Mouse (Mus musculus) intestine, postnatal 0 days (tissue): ENCODE data around the gene Pde10a. TPM values are rescaled to one million over a fixed set of nuclear protein-coding genes. Genes with fewer than 3 reads are reported as not detected.

ENCODE experiments used
- ATAC-seq: fragments of 200-750 bp; cut with Nextera tagmentation; 2 replicates; pipeline ENCODE4 v1.8.0; 2017; ENCODE audit warnings: mild to moderate bottlenecking, moderate TSS enrichment, moderate library complexity
- H3K27ac ChIP-seq: fragments of 300-500 bp; sonication (generic); 2 replicates; pipeline ENCODE4 v1.5.1; 2014; ENCODE audit warnings: mild to moderate bottlenecking, low read depth, low read length, moderate library complexity
- H3K27me3 ChIP-seq: fragments of 300-500 bp; sonication (generic); replicated peaks from 2 replicates; pipeline ENCODE4 v1.6.1; 2014; ENCODE audit warnings: low read length, mixed read lengths; ENCODE audit not compliant: control insufficient read depth, insufficient read depth
- H3K36me3 ChIP-seq: fragments of 300-500 bp; sonication (generic); 2 replicates; pipeline ENCODE4 v1.6.1; 2014; ENCODE audit warnings: mild to moderate bottlenecking, moderate library complexity; ENCODE audit not compliant: control insufficient read depth, insufficient read depth
- H3K4me1 ChIP-seq: fragments of 300-500 bp; sonication (generic); replicated peaks from 2 replicates; pipeline ENCODE4 v1.6.1; 2014; ENCODE audit warnings: antibody characterized with exemption, low read length, mixed read lengths; ENCODE audit not compliant: control insufficient read depth, insufficient read depth
- H3K4me2 ChIP-seq: fragments of 300-500 bp; sonication (generic); replicated peaks from 2 replicates; pipeline ENCODE4 v1.6.1; 2014; ENCODE audit warnings: low read depth, mild to moderate bottlenecking, moderate library complexity
- H3K4me3 ChIP-seq: fragments of 300-500 bp; sonication (generic); 2 replicates; pipeline ENCODE4 v1.5.1; 2014; ENCODE audit warnings: low read depth, low read length
- H3K9ac ChIP-seq: fragments of 300-500 bp; sonication (generic); 2 replicates; pipeline ENCODE4 v1.6.1; 2014; ENCODE audit warnings: mild to moderate bottlenecking, low read depth, low read length
- H3K9me3 ChIP-seq: fragments of 300-500 bp; sonication (generic); 2 replicates; pipeline ENCODE4 v1.6.1; 2016; ENCODE audit warnings: mixed run types; ENCODE audit not compliant: control insufficient read depth
- CTCF ChIP-seq: sonication (generic); IDR thresholded peaks from 2 replicates; pipeline ENCODE4 v1.5.1; 2016; ENCODE audit warnings: low read depth, mild to moderate bottlenecking, control low read depth, antibody characterized with exemption, moderate library complexity
- WGBS: fragments of 180-500 bp; shearing (Covaris S2); extraction: QIAGEN DNeasy Blood & Tissue Kit; methylation state at CpG from one replicate; pipeline ENCODE4 v1.1.7; 2014; 5-methylcytosine and 5-hydroxymethylcytosine counted together
- polyA plus RNA-seq: library from polyadenylated mRNA; unstranded; fragments of >200 nt; fragmentation: Nextera tagmentation; extraction: Ambion mirVana; gene quantifications from 2 replicates; pipeline ENCODE4 v1.2.1, GENCODE M21; 2015

Pde10a gene
- polyA plus RNA-seq, 1 experiment from 2014 or later: 0.47 TPM

DNA sequence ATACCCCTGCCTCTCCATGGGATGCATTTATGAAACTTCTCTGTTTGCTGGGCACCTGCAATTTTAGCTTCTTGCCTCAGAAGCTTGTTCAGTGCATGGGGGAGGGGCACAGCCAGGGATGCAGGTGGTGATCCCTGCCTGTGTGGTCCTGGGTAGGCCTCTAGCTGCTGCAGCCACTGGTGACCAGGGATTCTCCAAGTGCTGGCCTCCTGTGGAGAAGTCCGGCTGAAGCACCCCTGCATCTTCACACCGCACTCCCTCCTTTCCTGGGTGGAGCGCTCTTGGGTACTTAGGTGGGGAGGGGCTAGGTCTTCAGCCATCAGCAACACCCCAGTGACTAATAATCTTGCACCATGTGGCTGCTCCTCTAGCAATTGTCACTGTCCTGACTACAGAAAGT lies 1.2 kb upstream of the Pde10a start:
- no peak overlapping the region for H3K9ac ChIP-seq
- no peak for ATAC-seq
- peaks cover 31% of the 10 kb centered on the region for H3K27me3 ChIP-seq

DNA sequence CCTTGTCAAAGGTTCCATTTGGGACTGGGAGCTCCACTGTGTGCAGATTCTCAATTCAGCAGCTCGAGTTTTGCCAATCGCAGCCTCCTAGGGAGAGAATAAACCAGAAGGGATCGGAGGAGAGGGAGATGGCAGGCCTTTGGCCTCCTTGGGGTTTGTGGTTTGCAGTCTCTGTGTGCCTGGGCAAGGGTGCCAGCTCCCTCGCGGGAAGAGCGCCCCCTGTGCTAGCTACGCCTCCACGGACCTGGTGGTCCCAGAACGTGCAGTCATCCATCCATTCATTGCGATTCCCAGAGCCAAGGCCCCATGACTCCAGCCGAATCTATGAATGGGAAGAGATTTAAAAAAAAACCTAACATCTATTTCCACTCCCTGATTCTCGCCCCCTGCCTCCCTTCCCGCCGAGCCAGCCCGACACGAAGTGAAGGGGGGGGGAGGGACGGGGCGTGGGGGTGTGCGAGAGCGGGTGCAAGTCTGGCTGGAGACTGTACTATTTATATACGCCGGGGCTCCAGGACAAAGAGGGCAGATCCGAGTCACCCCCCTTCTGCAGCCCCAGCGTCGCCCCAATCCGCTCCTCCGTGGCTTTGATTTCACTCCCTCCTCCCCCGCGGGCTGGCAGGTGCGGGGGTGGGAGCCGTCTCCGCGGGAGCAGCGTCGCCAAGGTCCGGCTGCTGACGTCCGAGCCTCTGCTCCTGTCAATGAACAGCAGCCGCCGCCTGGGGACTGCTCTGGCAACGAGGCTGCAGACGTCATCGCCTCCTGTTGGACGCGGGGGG lies 596 bp upstream of the Pde10a start:
- peak overlapping the region; percentile 72 for H3K4me2 ChIP-seq
- TF ChIP-seq CTCF: peak; percentile 46

More for the DNA sequence above, 1.2 kb upstream of the Pde10a start:
- TF ChIP-seq CTCF: no peak
- Histone ChIP-seq H3K4me2 (peak overlapping the region; percentile 72; the same call in 1 of the 2 replicates), H3K4me3 (no peak overlapping the region), H3K27ac (no peak overlapping the region), H3K9me3 (no peaks in the 10 kb centered on the region), H3K36me3 (no peaks in the 10 kb centered on the region), H3K4me1 (no peaks in the 10 kb centered on the region)
- WGBS: 26% methylated on average over 3 of the region's 3 CpGs

DNA sequence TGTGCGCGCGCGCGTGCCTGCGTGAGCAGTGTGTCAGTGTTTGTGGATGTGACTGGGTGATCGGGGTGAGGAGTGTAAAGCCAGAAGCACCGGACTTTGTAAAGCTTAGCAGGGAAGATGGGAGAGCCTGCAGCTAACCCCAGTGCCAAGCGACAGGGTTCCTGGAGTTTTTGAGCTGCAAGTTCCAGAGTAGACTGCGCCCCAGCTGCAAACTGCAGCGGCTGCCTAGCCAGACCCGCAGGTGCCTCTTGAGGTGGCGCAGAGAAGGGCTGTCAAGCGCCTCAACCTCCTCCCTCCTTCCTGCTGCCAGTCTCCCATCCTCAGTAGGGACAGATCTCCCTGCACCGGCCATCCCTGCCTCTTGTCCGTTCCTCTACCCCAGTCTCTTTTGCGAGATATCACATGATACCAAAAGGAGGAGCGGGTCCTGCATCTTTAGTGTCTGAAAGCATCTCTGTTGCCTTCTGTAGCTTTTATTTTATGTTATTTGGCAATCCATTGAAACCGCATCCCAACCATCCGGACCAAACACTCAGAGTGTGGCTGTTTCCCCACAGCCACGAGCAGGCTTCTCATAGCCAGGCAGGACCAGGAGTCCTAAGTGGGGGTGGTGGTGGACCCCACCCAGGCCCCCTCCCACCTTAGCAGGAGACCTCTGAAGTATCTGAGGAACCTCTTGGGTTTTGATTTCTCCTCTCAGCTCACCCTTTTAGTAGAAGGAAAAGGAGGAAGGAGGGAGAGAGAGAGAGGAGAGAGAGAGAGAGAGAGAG lies 984 bp downstream of the Pde10a start:
- Histone ChIP-seq H3K4me3 (peak overlapping the region; percentile 37; the same call in 1 of the 2 replicates), H3K27me3 (peaks cover 31% of the 10 kb centered on the region), H3K36me3 (no peaks in the 10 kb centered on the region), H3K4me2 (peak overlapping the region; percentile 72), H3K4me1 (no peaks in the 10 kb centered on the region), H3K9me3 (no peaks in the 10 kb centered on the region), H3K9ac (no peak overlapping the region), H3K27ac (no peak overlapping the region)
- 7% methylated on average over 21 of the region's 21 CpGs for WGBS
- no peak for TF ChIP-seq CTCF
- no peak for ATAC-seq

More for the DNA sequence above, 596 bp upstream of the Pde10a start:
- peak overlapping the region; percentile 37 for H3K4me3 ChIP-seq
- no peak overlapping the region for H3K9ac ChIP-seq
- H3K27ac ChIP-seq: no peak overlapping the region
- ATAC-seq: peak; percentile 43; the same call in 1 of the 2 replicates
- peaks cover 31% of the 10 kb centered on the region for H3K27me3 ChIP-seq
- H3K36me3 ChIP-seq: no peaks in the 10 kb centered on the region
- no peaks in the 10 kb centered on the region for H3K4me1 ChIP-seq
- WGBS: 2% methylated on average over 43 of the region's 45 CpGs
- H3K9me3 ChIP-seq: no peaks in the 10 kb centered on the region

DNA sequence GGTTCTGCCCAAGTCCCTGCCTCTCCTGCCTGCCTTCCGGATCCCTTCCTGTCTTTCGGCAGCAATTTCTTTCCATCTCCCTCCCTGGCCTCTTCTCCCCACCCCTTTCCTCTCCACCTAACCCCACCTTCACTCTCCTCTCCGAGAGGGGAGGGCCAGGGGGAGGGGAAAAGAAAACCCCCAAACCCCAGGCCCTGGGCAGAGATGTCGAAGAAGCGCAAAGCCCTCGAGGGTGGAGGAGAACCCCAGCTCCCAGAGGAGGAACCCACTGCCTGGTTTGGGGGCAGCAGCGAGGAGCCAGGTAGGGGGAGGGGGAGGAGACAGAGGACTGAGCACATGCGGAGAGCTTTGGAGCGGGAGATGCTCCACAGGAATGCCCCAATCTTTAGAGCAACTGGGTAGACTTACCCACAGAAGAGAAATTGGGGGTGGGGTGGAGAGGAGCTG lies 1.7 kb downstream of the Pde10a start:
- ATAC-seq: no peak
- no peak overlapping the region for H3K27ac ChIP-seq
- no peak overlapping the region for H3K4me2 ChIP-seq
- WGBS: 19% methylated on average over 8 of the region's 9 CpGs
- H3K27me3 ChIP-seq: peaks cover 31% of the 10 kb centered on the region
- no peak for TF ChIP-seq CTCF
- no peaks in the 10 kb centered on the region for H3K4me1 ChIP-seq
- no peak overlapping the region for H3K9ac ChIP-seq
- no peaks in the 10 kb centered on the region for H3K9me3 ChIP-seq
- H3K4me3 ChIP-seq: no peak overlapping the region
- H3K36me3 ChIP-seq: no peaks in the 10 kb centered on the region

DNA sequence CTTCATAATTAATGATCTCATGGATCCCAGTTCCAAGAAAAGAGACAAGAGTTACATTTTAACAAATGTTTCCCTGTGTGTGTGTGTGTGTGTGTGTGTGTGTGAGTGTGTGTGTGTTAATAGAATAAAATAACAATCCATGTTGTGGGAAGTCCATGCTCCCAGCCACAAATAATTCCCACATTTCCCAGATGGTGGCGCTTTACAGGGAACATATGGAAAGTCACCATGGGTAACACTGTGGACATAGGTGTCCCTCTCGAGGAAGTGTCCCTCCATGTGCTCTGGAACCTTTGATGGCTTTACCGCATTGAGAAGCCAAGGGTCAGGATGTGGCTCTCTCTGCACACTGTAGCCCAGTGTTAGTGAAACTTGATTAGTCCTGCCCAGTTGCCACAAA lies 3.5 kb downstream of the Pde10a start:
- Histone ChIP-seq H3K27me3 (peaks cover 26% of the 10 kb centered on the region), H3K36me3 (no peaks in the 10 kb centered on the region), H3K9me3 (no peaks in the 10 kb centered on the region), H3K4me3 (no peak overlapping the region), H3K27ac (no peak overlapping the region), H3K4me1 (no peaks in the 10 kb centered on the region), H3K4me2 (no peak overlapping the region), H3K9ac (no peak overlapping the region)
- 84% methylated on average over 3 of the region's 3 CpGs for WGBS
- no peak for TF ChIP-seq CTCF
- no peak for ATAC-seq

DNA sequence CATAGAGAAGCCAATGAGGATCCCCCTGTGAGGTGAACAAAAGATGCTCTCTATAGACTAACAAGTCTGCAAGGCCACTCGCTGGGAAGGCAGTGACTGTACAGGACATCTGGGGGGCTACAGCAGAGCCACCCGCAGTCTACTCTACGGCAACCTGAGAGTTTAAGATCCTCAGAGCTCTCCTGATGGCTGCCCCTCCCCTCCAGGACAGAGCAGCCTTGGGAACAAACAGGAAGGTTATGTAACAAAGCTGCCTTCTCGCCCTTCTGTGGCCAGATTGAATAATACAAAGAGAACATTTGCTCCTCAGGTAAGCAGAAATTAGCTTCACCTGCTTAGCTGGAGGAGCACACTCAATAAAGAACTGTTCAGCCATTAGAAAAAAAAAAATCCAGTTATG lies 7.4 kb downstream of the Pde10a start:
- no peak overlapping the region for H3K4me2 ChIP-seq
- no peak for ATAC-seq
- WGBS: 63% methylated on average over 4 of the region's 4 CpGs

More for the DNA sequence above, 7.4 kb downstream of the Pde10a start:
- H3K9me3 ChIP-seq: no peaks in the 10 kb centered on the region
- no peak for TF ChIP-seq CTCF
- no peak overlapping the region for H3K9ac ChIP-seq
- no peaks in the 10 kb centered on the region for H3K4me1 ChIP-seq
- no peak overlapping the region for H3K4me3 ChIP-seq
- H3K27me3 ChIP-seq: 0 out of 2 replicates have a peak, but pooled peaks cover 2% of the 10 kb centered on the region
- no peak overlapping the region for H3K27ac ChIP-seq
- H3K36me3 ChIP-seq: no peaks in the 10 kb centered on the region
